Mouse (Mus musculus): ENCODE results near the gene Rasl10a. TPM values are rescaled to one million over a fixed set of nuclear protein-coding genes. Genes with fewer than 3 reads are reported as not detected.

Gene Rasl10a
- polyA plus RNA-seq, 1 experiment from 2014 or later: 0.33 TPM

GRCm38 (mm10) chr11:5057541-5057855, 430 bp upstream of the Rasl10a start:
- ATAC-seq (ENCODE audit: low FRiP score, low TSS enrichment) (no peak), DNase-seq (no peak)
- Histone ChIP-seq H3K9ac (replicated peaks; ENCODE audit: low read length) (peak overlapping the region; percentile 50), H3K36me3 (ENCODE audit: control insufficient read depth, insufficient read depth, low read length) (0 out of 2 replicates have a peak, but pooled peaks cover 5% of the 10 kb centered on the region), H3K27ac (replicated peaks; ENCODE audit: low read depth, low read length) (no peak overlapping the region), H3K4me3 (replicated peaks; ENCODE audit: low read depth, low read length) (peak overlapping the region; percentile 43), H3K9me3 (ENCODE audit: control insufficient read depth, low read length) (no peaks in the 10 kb centered on the region), H3K4me1 (ENCODE audit: control insufficient read depth, insufficient read depth, low read length) (peaks cover 32% of the 10 kb centered on the region), H3K27me3 (ENCODE audit: control insufficient read depth, insufficient read depth, low read length) (peaks cover 66% of the 10 kb centered on the region), H3K4me2 (ENCODE audit: low read length) (peak overlapping the region; percentile 83)
- WGBS: 13% methylated on average over 8 of the region's 8 CpGs

- Histone ChIP-seq H3K9me3 (ENCODE audit: control insufficient read depth, low read length) (no peaks in the 10 kb centered on the region), H3K4me2 (ENCODE audit: low read length) (no peak overlapping the region), H3K9ac (replicated peaks; ENCODE audit: low read length) (no peak overlapping the region), H3K4me3 (replicated peaks; ENCODE audit: low read depth, low read length) (no peak overlapping the region), H3K27ac (replicated peaks; ENCODE audit: low read depth, low read length) (no peak overlapping the region), H3K27me3 (ENCODE audit: control insufficient read depth, insufficient read depth, low read length) (peaks cover 79% of the 10 kb centered on the region), H3K36me3 (ENCODE audit: control insufficient read depth, insufficient read depth, low read length) (0 out of 2 replicates have a peak, but pooled peaks cover 5% of the 10 kb centered on the region), H3K4me1 (ENCODE audit: control insufficient read depth, insufficient read depth, low read length) (peaks cover 39% of the 10 kb centered on the region)
- DNase-seq: no peak
- no peak for ATAC-seq (ENCODE audit: low FRiP score, low TSS enrichment)
- 33% methylated on average over 9 of the region's 9 CpGs for WGBS
Observed at GRCm38 (mm10) chr11:5058783-5059182, 855 bp downstream of the Rasl10a start.

- 0 out of 2 replicates have a peak, but pooled peaks cover 5% of the 10 kb centered on the region for H3K36me3 ChIP-seq (ENCODE audit: control insufficient read depth, insufficient read depth, low read length)
- no peak overlapping the region for H3K27ac ChIP-seq (replicated peaks; ENCODE audit: low read depth, low read length)
- WGBS: 25% methylated on average over 14 of the region's 14 CpGs
- no peak overlapping the region for H3K4me3 ChIP-seq (replicated peaks; ENCODE audit: low read depth, low read length)
- peaks cover 44% of the 10 kb centered on the region for H3K4me1 ChIP-seq (ENCODE audit: control insufficient read depth, insufficient read depth, low read length)
- ATAC-seq (ENCODE audit: low FRiP score, low TSS enrichment): no peak
- H3K4me2 ChIP-seq (ENCODE audit: low read length): no peak overlapping the region
- peaks cover 83% of the 10 kb centered on the region for H3K27me3 ChIP-seq (ENCODE audit: control insufficient read depth, insufficient read depth, low read length)
- no peak for DNase-seq
- H3K9ac ChIP-seq (replicated peaks; ENCODE audit: low read length): no peak overlapping the region
- H3K9me3 ChIP-seq (ENCODE audit: control insufficient read depth, low read length): no peaks in the 10 kb centered on the region
Observed at GRCm38 (mm10) chr11:5059230-5059629, 1.3 kb downstream of the Rasl10a start.

GRCm38 (mm10) chr11:5059704-5060156, 1.8 kb downstream of the Rasl10a start:
- H3K9ac ChIP-seq (replicated peaks; ENCODE audit: low read length): no peak overlapping the region
- peaks cover 88% of the 10 kb centered on the region for H3K27me3 ChIP-seq (ENCODE audit: control insufficient read depth, insufficient read depth, low read length)
- WGBS: 8% methylated on average over 27 of the region's 27 CpGs
- H3K9me3 ChIP-seq (ENCODE audit: control insufficient read depth, low read length): no peaks in the 10 kb centered on the region
- 0 out of 2 replicates have a peak, but pooled peaks cover 5% of the 10 kb centered on the region for H3K36me3 ChIP-seq (ENCODE audit: control insufficient read depth, insufficient read depth, low read length)
- no peak overlapping the region for H3K4me2 ChIP-seq (ENCODE audit: low read length)
- ATAC-seq (ENCODE audit: low FRiP score, low TSS enrichment) (no peak), DNase-seq (peak; percentile 74)
- no peak overlapping the region for H3K4me3 ChIP-seq (replicated peaks; ENCODE audit: low read depth, low read length)
- H3K27ac ChIP-seq (replicated peaks; ENCODE audit: low read depth, low read length): no peak overlapping the region
- H3K4me1 ChIP-seq (ENCODE audit: control insufficient read depth, insufficient read depth, low read length): peaks cover 49% of the 10 kb centered on the region

- no peak overlapping the region for H3K27ac ChIP-seq (replicated peaks; ENCODE audit: low read depth, low read length)
- H3K4me2 ChIP-seq (ENCODE audit: low read length): peak overlapping the region; percentile 59
- no peak for DNase-seq
- no peaks in the 10 kb centered on the region for H3K9me3 ChIP-seq (ENCODE audit: control insufficient read depth, low read length)
- peaks cover 83% of the 10 kb centered on the region for H3K27me3 ChIP-seq (ENCODE audit: control insufficient read depth, insufficient read depth, low read length)
- ATAC-seq (ENCODE audit: low FRiP score, low TSS enrichment): no peak
- WGBS: 48% methylated on average over 28 of the region's 28 CpGs
- peak overlapping the region; percentile 29 for H3K4me3 ChIP-seq (replicated peaks; ENCODE audit: low read depth, low read length)
- H3K4me1 ChIP-seq (ENCODE audit: control insufficient read depth, insufficient read depth, low read length): peaks cover 50% of the 10 kb centered on the region
- H3K36me3 ChIP-seq (ENCODE audit: control insufficient read depth, insufficient read depth, low read length): 0 out of 2 replicates have a peak, but pooled peaks cover 5% of the 10 kb centered on the region
- no peak overlapping the region for H3K9ac ChIP-seq (replicated peaks; ENCODE audit: low read length)
Observed at GRCm38 (mm10) chr11:5060756-5061412, 3.0 kb downstream of the Rasl10a start.

DNA sequence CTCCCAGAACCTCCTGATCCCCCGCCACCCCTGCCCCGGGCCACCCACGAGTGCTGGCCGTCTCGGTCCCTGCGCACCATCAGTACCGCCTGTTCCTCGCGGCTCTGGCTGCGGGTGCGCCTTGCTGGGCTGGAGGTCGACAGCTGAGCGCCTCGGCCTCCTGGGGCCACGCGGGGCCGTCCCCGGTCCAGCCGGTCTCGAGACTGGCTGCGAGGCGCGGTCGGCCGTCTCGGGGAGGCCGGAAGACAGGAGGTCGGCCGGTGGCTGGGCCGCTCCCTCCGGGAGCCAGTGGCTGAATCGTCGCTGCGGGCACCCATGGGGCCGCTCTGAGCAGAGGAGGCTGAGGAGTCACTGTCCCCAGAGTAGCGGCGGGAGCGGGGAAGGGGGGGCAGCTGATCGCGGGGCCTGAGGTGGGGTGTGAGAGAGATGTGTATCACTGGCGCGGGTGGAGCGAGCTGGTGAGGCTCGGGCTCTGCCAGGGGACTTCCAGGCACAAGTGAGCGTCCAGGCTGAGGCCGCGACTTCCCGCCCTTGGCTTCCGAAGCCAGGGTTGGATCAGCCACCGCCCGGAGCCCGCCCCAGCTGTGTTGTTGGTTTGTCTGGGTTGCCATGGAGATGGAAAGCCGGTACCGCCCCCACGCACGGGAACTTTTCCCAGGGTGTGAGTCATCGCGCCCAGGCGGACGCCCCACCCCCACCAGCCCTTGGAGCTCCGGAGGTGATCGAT, 3.6 kb downstream of the Rasl10a start:
- WGBS: 3% methylated on average over 60 of the region's 62 CpGs
- Histone ChIP-seq H3K4me2 (ENCODE audit: low read length) (peak overlapping the region; percentile 59), H3K4me1 (ENCODE audit: control insufficient read depth, insufficient read depth, low read length) (peaks cover 45% of the 10 kb centered on the region), H3K36me3 (ENCODE audit: control insufficient read depth, insufficient read depth, low read length) (0 out of 2 replicates have a peak, but pooled peaks cover 5% of the 10 kb centered on the region), H3K9me3 (ENCODE audit: control insufficient read depth, low read length) (no peaks in the 10 kb centered on the region), H3K27me3 (ENCODE audit: control insufficient read depth, insufficient read depth, low read length) (peaks cover 80% of the 10 kb centered on the region), H3K9ac (replicated peaks; ENCODE audit: low read length) (peak overlapping the region; percentile 36), H3K4me3 (replicated peaks; ENCODE audit: low read depth, low read length) (peak overlapping the region; percentile 29), H3K27ac (replicated peaks; ENCODE audit: low read depth, low read length) (no peak overlapping the region)
- DNase-seq (peak; percentile 76), ATAC-seq (ENCODE audit: low FRiP score, low TSS enrichment) (peak; percentile 8; the same call in 1 of the 2 replicates)

- Histone ChIP-seq H3K4me3 (replicated peaks; ENCODE audit: low read depth, low read length) (peak overlapping the region; percentile 29), H3K27me3 (ENCODE audit: control insufficient read depth, insufficient read depth, low read length) (peaks cover 73% of the 10 kb centered on the region), H3K9me3 (ENCODE audit: control insufficient read depth, low read length) (no peaks in the 10 kb centered on the region), H3K27ac (replicated peaks; ENCODE audit: low read depth, low read length) (no peak overlapping the region), H3K4me2 (ENCODE audit: low read length) (peak overlapping the region; percentile 59), H3K36me3 (ENCODE audit: control insufficient read depth, insufficient read depth, low read length) (0 out of 2 replicates have a peak, but pooled peaks cover 5% of the 10 kb centered on the region), H3K9ac (replicated peaks; ENCODE audit: low read length) (peak overlapping the region; percentile 36), H3K4me1 (ENCODE audit: control insufficient read depth, insufficient read depth, low read length) (peaks cover 45% of the 10 kb centered on the region)
- no peak for DNase-seq
- 14% methylated on average over 13 of the region's 13 CpGs for WGBS
- ATAC-seq (ENCODE audit: low FRiP score, low TSS enrichment): no peak
Observed at GRCm38 (mm10) chr11:5062326-5062725, 4.4 kb downstream of the Rasl10a start.

GRCm38 (mm10) chr11:5062860-5063505, 5.1 kb downstream of the Rasl10a start:
- H3K9me3 ChIP-seq (ENCODE audit: control insufficient read depth, low read length): no peaks in the 10 kb centered on the region
- peaks cover 40% of the 10 kb centered on the region for H3K4me1 ChIP-seq (ENCODE audit: control insufficient read depth, insufficient read depth, low read length)
- peaks cover 66% of the 10 kb centered on the region for H3K27me3 ChIP-seq (ENCODE audit: control insufficient read depth, insufficient read depth, low read length)
- DNase-seq (no peak), ATAC-seq (ENCODE audit: low FRiP score, low TSS enrichment) (no peak)
- peaks cover 7% of the 10 kb centered on the region; the same call in 1 of the 2 replicates for H3K36me3 ChIP-seq (ENCODE audit: control insufficient read depth, insufficient read depth, low read length)
- H3K4me2 ChIP-seq (ENCODE audit: low read length): peak overlapping the region; percentile 12; the same call in 1 of the 2 replicates
- no peak overlapping the region for H3K9ac ChIP-seq (replicated peaks; ENCODE audit: low read length)
- no peak overlapping the region for H3K27ac ChIP-seq (replicated peaks; ENCODE audit: low read depth, low read length)
- 63% methylated on average over 13 of the region's 13 CpGs for WGBS
- no peak overlapping the region for H3K4me3 ChIP-seq (replicated peaks; ENCODE audit: low read depth, low read length)
